Mouse (Mus musculus) heart, postnatal 14 days (tissue): ENCODE measurements around the gene Nrxn3. TPM values are rescaled to one million over a fixed set of nuclear protein-coding genes. Genes with fewer than 3 reads are reported as not detected.

Experiments used
- DNase-seq, 2 experiments: peaks; one replicate each; pipeline ENCODE4 v3.0.0; 2021 to 2022
- intact Hi-C: fragments of 180-260 bp; cut with DNase I; formaldehyde crosslinking; loops from one replicate; pipeline ENCODE4 v1.15.1; 2025
- total RNA-seq, 2 experiments: library from RNA; stranded (reverse); gene quantifications; 2 replicates each; pipeline ENCODE4 v1.2.3; 2021

Nrxn3 gene
- total RNA-seq, 2 experiments from 2014 or later: 0.41 to 0.60 TPM

- intact Hi-C loops: no loop called here
These were observed 567.1 kb downstream of the Nrxn3 start for GRCm38 (mm10) chr12:89289589-89290274.

GRCm38 (mm10) chr12:89290736-89291574 lies 568.3 kb downstream of the Nrxn3 start:
- DNase-seq: no peak
- intact Hi-C loops: no loop called here

More at GRCm38 (mm10) chr12:89289589-89290274, 567.1 kb downstream of the Nrxn3 start:
- no peak for DNase-seq

GRCm38 (mm10) chr12:89302011-89302410 lies 579.3 kb downstream of the Nrxn3 start:
- intact Hi-C loops: loop anchor here (10.0 kb wide), 1 partner anchor 307 kb away; no protein-coding TSS in a partner anchor
- peak; percentile 50 to 69 for DNase-seq

GRCm38 (mm10) chr12:89310200-89310599 lies 587.5 kb downstream of the Nrxn3 start:
- intact Hi-C loops: no loop called here
- no peak for DNase-seq

- peak; percentile 3 to 17 for DNase-seq
- intact Hi-C loops: no loop called here
These were observed 589.9 kb downstream of the Nrxn3 start for GRCm38 (mm10) chr12:89312586-89312985.

GRCm38 (mm10) chr12:89325864-89326560 lies 603.3 kb downstream of the Nrxn3 start:
- intact Hi-C loops: loop anchor here (10.0 kb wide), 1 partner anchor 129 kb away; no protein-coding TSS in a partner anchor
- no peak for DNase-seq

- DNase-seq: no peak
- intact Hi-C loops: no loop called here
These were observed 609.0 kb downstream of the Nrxn3 start for GRCm38 (mm10) chr12:89331474-89332263.

GRCm38 (mm10) chr12:89333486-89333885 lies 610.8 kb downstream of the Nrxn3 start:
- intact Hi-C loops: no loop called here
- no peak for DNase-seq

- intact Hi-C loops: no loop called here
- DNase-seq: no peak
These were observed 642.2 kb downstream of the Nrxn3 start for GRCm38 (mm10) chr12:89364850-89365249.

- intact Hi-C loops: no loop called here
- DNase-seq: no peak
These were observed 647.3 kb downstream of the Nrxn3 start for GRCm38 (mm10) chr12:89369939-89370338.

- DNase-seq: no peak
- intact Hi-C loops: no loop called here
These were observed 653.9 kb downstream of the Nrxn3 start for GRCm38 (mm10) chr12:89376600-89376999.

- DNase-seq: no peak
- intact Hi-C loops: no loop called here
These were observed 654.5 kb downstream of the Nrxn3 start for GRCm38 (mm10) chr12:89377051-89377643.

- no peak for DNase-seq
- intact Hi-C loops: no loop called here
These were observed 655.0 kb downstream of the Nrxn3 start for GRCm38 (mm10) chr12:89377687-89378086.

- intact Hi-C loops: no loop called here
- no peak for DNase-seq
These were observed 660.6 kb downstream of the Nrxn3 start for GRCm38 (mm10) chr12:89383254-89383653.

- intact Hi-C loops: no loop called here
These were observed 672.6 kb downstream of the Nrxn3 start for GRCm38 (mm10) chr12:89395121-89395792.

GRCm38 (mm10) chr12:89436519-89436918 lies 713.8 kb downstream of the Nrxn3 start:
- intact Hi-C loops: no loop called here
- no peak for DNase-seq

More at GRCm38 (mm10) chr12:89395121-89395792, 672.6 kb downstream of the Nrxn3 start:
- no peak for DNase-seq

- intact Hi-C loops: no loop called here
- DNase-seq: no peak
These were observed 719.8 kb downstream of the Nrxn3 start for GRCm38 (mm10) chr12:89442323-89443038.

- intact Hi-C loops: loop anchor here (5.0 to 10.0 kb wide), 2 partner anchors 126 to 458 kb away; no protein-coding TSS in a partner anchor
- DNase-seq: peak; percentile 14 to 38
These were observed 728.1 kb downstream of the Nrxn3 start for GRCm38 (mm10) chr12:89450667-89451298.
